Mouse (Mus musculus): ENCODE results near the gene Slc44a2.

GRCm38 (mm10) chr9:21329699-21330289 lies 9.3 kb downstream of the Slc44a2 start:
- no peak for TF ChIP-seq CTCF (IDR thresholded peaks at IDR 0.05; ENCODE audit: low read depth)
- no peak for TF ChIP-seq EP300 (IDR thresholded peaks at IDR 0.05; ENCODE audit: low read depth)
